Mouse (Mus musculus) spleen, embryonic (tissue): Measurements from ENCODE around the gene Dhx9.
"Not testable (repeated sequence)": the region's sequence is repeated elsewhere in the genome, so short reads cannot be mapped to it uniquely, and the experiment has no call there.

ENCODE experiments used
- CTCF ChIA-PET: fragments of 350-600 bp; sonication (Branson Sonifier 250); formaldehyde crosslinking; loops from one replicate; lab custom pipeline; 2022; lab: Charles Lee

Gene Dhx9

GRCm38 (mm10) chr1:153424770-153425584 is 62.5 kb downstream of the Dhx9 start, which contains the start of gene Shcbp1l:
Gene Shcbp1l, plus strand, starts transcription at chr1:153425162.
- CTCF ChIA-PET: interaction anchor here (1.3 kb wide), 1 partner anchor 8 kb away, joined by 3 read pairs; no protein-coding TSS in a partner anchor

- CTCF ChIA-PET: interaction anchor here (0.6 to 1.3 kb wide), 2 partner anchors 9 to 22 kb away, joined by 3 read pairs; no protein-coding TSS in a partner anchor
Observed at GRCm38 (mm10) chr1:153424271-153424670, 63.2 kb downstream of the Dhx9 start.

GRCm38 (mm10) chr1:153417805-153418204 is 69.7 kb downstream of the Dhx9 start:
- CTCF ChIA-PET: not testable (repeated sequence)

GRCm38 (mm10) chr1:153416271-153416832 is 71.1 kb downstream of the Dhx9 start:
- CTCF ChIA-PET: not testable (repeated sequence)

- CTCF ChIA-PET: not testable (repeated sequence)
Observed at GRCm38 (mm10) chr1:153415742-153416141, 71.7 kb downstream of the Dhx9 start.

GRCm38 (mm10) chr1:153414962-153415361 is 72.5 kb downstream of the Dhx9 start:
- CTCF ChIA-PET: no interaction called here

- CTCF ChIA-PET: not testable (repeated sequence)
Observed at GRCm38 (mm10) chr1:153414114-153414723, 73.2 kb downstream of the Dhx9 start.

GRCm38 (mm10) chr1:153413397-153414020 is 74.0 kb downstream of the Dhx9 start:
- CTCF ChIA-PET: not testable (repeated sequence)

GRCm38 (mm10) chr1:153412663-153413396 is 74.6 kb downstream of the Dhx9 start:
- CTCF ChIA-PET: not testable (repeated sequence)

GRCm38 (mm10) chr1:153411723-153412122 is 75.7 kb downstream of the Dhx9 start:
- CTCF ChIA-PET: no interaction called here

GRCm38 (mm10) chr1:153410915-153411314 is 76.5 kb downstream of the Dhx9 start:
- CTCF ChIA-PET: not testable (repeated sequence)

GRCm38 (mm10) chr1:153408296-153408695 is 79.2 kb downstream of the Dhx9 start:
- CTCF ChIA-PET: not testable (repeated sequence)

- CTCF ChIA-PET: interaction anchor here (0.7 kb wide), 1 partner anchor 471 kb away, joined by 6 read pairs; no protein-coding TSS in a partner anchor
Observed at GRCm38 (mm10) chr1:153407641-153408040, 79.8 kb downstream of the Dhx9 start.
